Mouse (Mus musculus) small intestine, adult 2 months (tissue): ENCODE results near the gene Dnttip2.

ENCODE experiments used
- CTCF ChIP-seq: fragments of 200-500 bp; IDR thresholded peaks from 2 replicates; pipeline ENCODE4 v1.5.1; 2012; ENCODE audit warnings: low read depth, mild to moderate bottlenecking, control low read depth, inconsistent platforms, low read length, moderate library complexity, mixed read lengths; ENCODE audit not compliant: insufficient replicate concordance, insufficient read length; ENCODE audit errors: extremely low read depth
- POLR2A ChIP-seq: fragments of 200-500 bp; IDR thresholded peaks from 2 replicates; pipeline ENCODE4 v1.6.1; 2012; ENCODE audit warnings: low read depth, mild to moderate bottlenecking, control low read depth, inconsistent platforms, low read length, moderate library complexity

DNA sequence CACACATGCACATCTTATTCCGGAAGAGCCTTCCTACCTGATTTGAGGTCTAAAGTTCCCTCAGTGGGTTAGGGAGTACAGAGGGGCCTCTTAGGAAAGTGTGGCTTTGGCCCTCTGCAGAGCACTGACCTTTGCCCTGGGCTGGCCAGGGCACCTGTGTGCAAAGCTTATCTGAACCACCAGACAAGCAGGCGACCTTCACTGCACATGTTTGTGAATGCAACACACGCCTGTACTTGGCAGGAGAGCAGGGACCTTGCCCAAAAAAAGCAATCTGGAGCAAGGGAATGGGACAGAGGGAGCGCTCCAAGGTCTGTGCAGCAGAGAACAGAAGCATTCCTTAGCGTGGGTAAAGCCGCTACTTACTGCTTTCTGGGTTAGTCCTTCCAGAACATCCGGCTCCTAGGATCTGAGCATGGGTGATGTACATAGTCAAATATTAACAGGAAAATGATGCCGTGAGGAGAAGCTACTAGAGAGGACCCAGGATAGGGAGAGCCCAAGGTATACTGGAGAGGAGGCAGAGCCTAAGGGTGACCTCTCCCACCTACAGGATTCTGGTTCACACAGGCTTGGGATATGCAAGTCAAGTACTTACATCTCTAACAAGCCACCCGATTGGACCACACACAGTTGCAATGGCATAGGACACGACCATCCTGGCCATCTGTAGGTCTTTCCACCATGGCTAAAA is 38.9 kb downstream of the Dnttip2 start:
- no peak for TF ChIP-seq CTCF
- no peak for TF ChIP-seq POLR2A
